Comparison of ENCODE assay signal across 17 mouse cellular contexts in genomic region chr11:109717448-109717847, GRCm38 (mm10). TPM values are rescaled to one million over a fixed set of nuclear protein-coding genes. Genes with fewer than 3 reads are reported as not detected.
DNase-seq lines count a peak whose midpoint lies in the region; ATAC-seq and TF ChIP-seq lines count a peak whose summit lies in the region.
"Had no signal": no experiment of that assay in that cellular context is flagged by ENCODE, and none has a peak within 500 bp of the region (broad histone marks: within the 10 kb centered on the region; RNA-seq: fewer than 3 reads in every experiment).

No protein-coding gene starts in this region.

- intact Hi-C loops in left cerebral cortex, postnatal 36 days (cut with DNase I) = no loop called here

- H3K36me3 ChIP-seq in heart, embryonic 12.5 days = no peaks in the 10 kb centered on the region
- H3K36me3 ChIP-seq in midbrain, embryonic 14.5 days (ENCODE audit: control insufficient read depth, insufficient read depth, low read length) = no peaks in the 10 kb centered on the region
- H3K36me3 ChIP-seq: embryonic facial prominence, embryonic 13.5 days; forebrain, embryonic 12.5 days; heart, embryonic 13.5 days; hindbrain, embryonic 13.5 days; neural tube, embryonic 15.5 days had no signal

- DNase-seq in heart, adult 8-10 months (ENCODE audit: low spot score) = peak; percentile 55
- peak; percentile 26 for DNase-seq in lung, postnatal 36 days
- no peak for DNase-seq in lung, adult 2 months
- peak; percentile 60 to 73 for DNase-seq in left cerebral cortex, postnatal 36 days (ENCODE audit: low spot score in 2 of 2)
- no peak for DNase-seq in midbrain, embryonic 14.5 days
- DNase-seq: kidney, postnatal 36 days had no signal

- 0 out of 2 replicates have a peak, but pooled peaks cover 9% of the 10 kb centered on the region for H3K27me3 ChIP-seq in heart, embryonic 12.5 days (replicated peaks)
- H3K27me3 ChIP-seq in midbrain, embryonic 14.5 days (ENCODE audit: control insufficient read depth, insufficient read depth, low read length) = peaks cover 14% of the 10 kb centered on the region
- H3K27me3 ChIP-seq: CH12.LX had no signal

- 74% methylated on average over 5 of the region's 5 CpGs for WGBS in heart, embryonic 12.5 days
- WGBS in lung, adult 2 months = 62% methylated on average over 5 of the region's 5 CpGs
- 81% methylated on average over 5 of the region's 5 CpGs for WGBS in midbrain, embryonic 14.5 days

- H3K27ac ChIP-seq in heart, embryonic 12.5 days (ENCODE audit: poor library complexity, severe bottlenecking) = no peak overlapping the region
- no peak overlapping the region for H3K27ac ChIP-seq in midbrain, embryonic 14.5 days (replicated peaks; ENCODE audit: low read depth, low read length)
- H3K27ac ChIP-seq: embryonic facial prominence, embryonic 13.5 days; forebrain, embryonic 12.5 days; heart, embryonic 13.5 days; hindbrain, embryonic 13.5 days; macrophage; neural tube, embryonic 15.5 days; stomach, postnatal 0 days had no signal

- no peak for TF ChIP-seq POLR2A in lung, adult 2 months (IDR thresholded peaks at IDR 0.05; ENCODE audit: borderline replicate concordance, extremely low read depth, low read depth, low read length)

- no peak overlapping the region for H3K9ac ChIP-seq in heart, embryonic 12.5 days
- H3K9ac ChIP-seq in midbrain, embryonic 14.5 days (replicated peaks; ENCODE audit: low read length) = no peak overlapping the region
- H3K9ac ChIP-seq: embryonic facial prominence, embryonic 13.5 days; forebrain, embryonic 12.5 days; heart, embryonic 13.5 days; hindbrain, embryonic 13.5 days; neural tube, embryonic 15.5 days had no signal

- no peak overlapping the region for H3K4me3 ChIP-seq in heart, embryonic 12.5 days
- no peak overlapping the region for H3K4me3 ChIP-seq in lung, adult 2 months (replicated peaks; ENCODE audit: extremely low read depth, low read depth, low read length)
- H3K4me3 ChIP-seq in midbrain, embryonic 14.5 days (replicated peaks; ENCODE audit: low read depth, low read length) = no peak overlapping the region
- H3K4me3 ChIP-seq: embryonic facial prominence, embryonic 13.5 days; forebrain, embryonic 12.5 days; heart, embryonic 13.5 days; hindbrain, embryonic 13.5 days; neural tube, embryonic 15.5 days had no signal

- ATAC-seq in heart, embryonic 12.5 days (ENCODE audit: insufficient number of reproducible peaks, low FRiP score) = no peak
- no peak for ATAC-seq in midbrain, embryonic 14.5 days (ENCODE audit: low FRiP score, low TSS enrichment)
- no peak for ATAC-seq in megakaryocyte progenitor cell, adult 5-6 weeks (replicated peaks; ENCODE audit: poor library complexity)
- ATAC-seq: intestine, postnatal 0 days had no signal

- peaks cover 12% of the 10 kb centered on the region for H3K4me1 ChIP-seq in heart, embryonic 12.5 days (replicated peaks)
- no peaks in the 10 kb centered on the region for H3K4me1 ChIP-seq in lung, adult 2 months (ENCODE audit: control insufficient read depth, insufficient read depth, low read length)
- peaks cover 13% of the 10 kb centered on the region for H3K4me1 ChIP-seq in midbrain, embryonic 14.5 days (ENCODE audit: control insufficient read depth, insufficient read depth, low read length)

- TF ChIP-seq CTCF in lung, adult 2 months (IDR thresholded peaks at IDR 0.05; ENCODE audit: insufficient read depth, low read length) = no peak

- H3K9me3 ChIP-seq in heart, embryonic 12.5 days (replicated peaks) = no peaks in the 10 kb centered on the region
- H3K9me3 ChIP-seq in midbrain, embryonic 14.5 days (ENCODE audit: control insufficient read depth, low read length) = no peaks in the 10 kb centered on the region
- H3K9me3 ChIP-seq: embryonic facial prominence, embryonic 13.5 days; forebrain, embryonic 12.5 days; heart, embryonic 13.5 days; hindbrain, embryonic 13.5 days; neural tube, embryonic 15.5 days had no signal

- no peak overlapping the region for H3K4me2 ChIP-seq in heart, embryonic 12.5 days
- no peak overlapping the region for H3K4me2 ChIP-seq in midbrain, embryonic 14.5 days (ENCODE audit: low read length)
- H3K4me2 ChIP-seq: embryonic facial prominence, embryonic 13.5 days; forebrain, embryonic 12.5 days; heart, embryonic 13.5 days; hindbrain, embryonic 13.5 days; neural tube, embryonic 15.5 days had no signal

RNA-seq across cellular contexts. Expression of gene Fam20a, which starts 4.6 kb away (rescaled TPM):
- 1 to 10 TPM; 5.4 to 7.7 (median 5.9) TPM for total RNA-seq in heart, adult 8-10 months (2022)
- 1.2 and 1.4 TPM in 2 replicates for polyA plus RNA-seq in heart, embryonic 12.5 days (2016; fragmentation: Nextera tagmentation; extraction: Ambion mirVana)
- polyA plus RNA-seq in lung, adult 2 months (2012; rRNA removed) = 16.6 and 17.6 TPM in 2 replicates
- 10 to 100 TPM; 14.0 to 15.6 TPM for total RNA-seq in left cerebral cortex, postnatal 36 days (2021)
- polyA plus RNA-seq in midbrain, embryonic 14.5 days (2014; fragmentation: Nextera tagmentation; extraction: Ambion mirVana) = 1.00 and 3.1 TPM in 2 replicates
- not detected in 2 replicates for total RNA-seq in megakaryocyte progenitor cell, adult 5-6 weeks (2015)
- not detected in 2 replicates for total RNA-seq in megakaryocyte progenitor cell, adult 5-6 weeks (2017)
- polyA plus RNA-seq: macrophage had no signal

Comparison
In these comparisons a context has a peak if more than half of its experiments do, and no peak if none do; other contexts are left out.
1. DNase-seq: peak in heart, adult 8-10 months (single experiment), lung, postnatal 36 days (single experiment) and left cerebral cortex, postnatal 36 days (2 of 2); none in lung, adult 2 months (single experiment) and midbrain, embryonic 14.5 days (single experiment).
2. RNA of gene Fam20a, which starts 4.6 kb away (total RNA-seq): 14.0 to 15.6 TPM in left cerebral cortex, postnatal 36 days and 5.4 to 7.7 TPM in heart, adult 8-10 months; not detected in megakaryocyte progenitor cell, adult 5-6 weeks; every median in the first group is over 4 times any median in the second.